Mouse (Mus musculus) lung, postnatal 0 days (tissue): Measurements from ENCODE around the gene Traf3.

ENCODE experiments used
- CTCF ChIP-seq: IDR thresholded peaks from 2 replicates; pipeline ENCODE4 v1.5.1; 2016; ENCODE audit warnings: antibody characterized with exemption, mild to moderate bottlenecking
- EP300 ChIP-seq: IDR thresholded peaks from 2 replicates; pipeline ENCODE4 v1.6.1; 2016; ENCODE audit warnings: antibody characterized with exemption, mild to moderate bottlenecking, control low read depth

- no peak for TF ChIP-seq EP300
- TF ChIP-seq CTCF, result no peak
Observed at GRCm38 (mm10) chr12:111239930-111240329, 73.8 kb downstream of the Traf3 start.
